Mouse (Mus musculus): ENCODE results near the gene Il18.

- TF ChIP-seq MAX (IDR thresholded peaks at IDR 0.05; ENCODE audit: low read depth) (no peak), CEBPB (IDR thresholded peaks at IDR 0.05; ENCODE audit: insufficient read depth, poor library complexity, severe bottlenecking) (no peak), MYOG (IDR thresholded peaks at IDR 0.05; ENCODE audit: control insufficient read depth in 1 of 3, insufficient read depth in 1 of 3, insufficient read length in 2 of 3, low read depth in 2 of 3) (no peak), SRF (IDR thresholded peaks at IDR 0.05; ENCODE audit: control insufficient read depth, insufficient read length, low read depth) (no peak), USF1 (IDR thresholded peaks at IDR 0.05; ENCODE audit: low read depth) (no peak), POLR2A (IDR thresholded peaks at IDR 0.05; ENCODE audit: insufficient read length, low read depth) (no peak), TCF3 (IDR thresholded peaks at IDR 0.05; ENCODE audit: insufficient read length, low read depth) (no peak), REST (IDR thresholded peaks at IDR 0.05; ENCODE audit: insufficient read depth, insufficient read length) (no peak), E2F4 (IDR thresholded peaks at IDR 0.05; ENCODE audit: insufficient read depth) (no peak), MYOD1 (IDR thresholded peaks at IDR 0.05; ENCODE audit: control insufficient read depth in 1 of 3, insufficient read length in 2 of 3, low read depth in 2 of 3) (no peak)
Measured at GRCm38 (mm10) chr9:50533328-50533727, 21.3 kb upstream of the Il18 start.

Measured in myocyte (in vitro differentiated cells).